Mouse (Mus musculus) lung, adult 2 months (tissue): ENCODE data around the gene Kdm4b.

Source experiments
- CTCF ChIP-seq: fragments of 200-500 bp; IDR thresholded peaks from 2 replicates; pipeline ENCODE4 v1.5.1; 2011; ENCODE audit warnings: mild to moderate bottlenecking, low read length, control low read depth; ENCODE audit not compliant: insufficient read depth
- POLR2A ChIP-seq: fragments of 200-500 bp; IDR thresholded peaks from 2 replicates; pipeline ENCODE4 v1.6.1; 2011; ENCODE audit warnings: low read depth, mild to moderate bottlenecking, control low read depth, low read length, borderline replicate concordance; ENCODE audit errors: extremely low read depth

- TF ChIP-seq CTCF (no peak), POLR2A (no peak)
Observed at GRCm38 (mm10) chr17:56324419-56324818, 1.4 kb upstream of the Kdm4b start.
